Mouse (Mus musculus): ENCODE measurements around the gene Gm42688. TPM values are rescaled to one million over a fixed set of nuclear protein-coding genes. Genes with fewer than 3 reads are reported as not detected.

Gm42688 gene
- polyA plus RNA-seq, 1 experiment from 2014 or later: 1.1 TPM

GRCm38 (mm10) chr6:83136291-83136880, 35.0 kb downstream of the Gm42688 start:
- ATAC-seq: no peak
- Histone ChIP-seq H3K27me3 (replicated peaks; ENCODE audit: control insufficient read depth, insufficient read depth, low read length) (no peaks in the 10 kb centered on the region), H3K4me2 (replicated peaks; ENCODE audit: low read depth) (peak overlapping the region; percentile 87), H3K9ac (ENCODE audit: low read depth, low read length) (peak overlapping the region; percentile 79), H3K36me3 (ENCODE audit: control insufficient read depth, insufficient read depth) (no peaks in the 10 kb centered on the region), H3K27ac (ENCODE audit: low read depth, low read length) (peak overlapping the region; percentile 95), H3K9me3 (ENCODE audit: control insufficient read depth) (no peaks in the 10 kb centered on the region), H3K4me1 (replicated peaks; ENCODE audit: control insufficient read depth, insufficient read depth, low read length) (peaks cover 11% of the 10 kb centered on the region), H3K4me3 (ENCODE audit: low read depth, low read length) (peak overlapping the region; percentile 59)
- WGBS: 25% methylated on average over 5 of the region's 5 CpGs
- TF ChIP-seq CTCF (IDR thresholded peaks at IDR 0.05; ENCODE audit: low read depth): no peak

- TF ChIP-seq CTCF (IDR thresholded peaks at IDR 0.05; ENCODE audit: low read depth): no peak
- 2% methylated on average over 26 of the region's 26 CpGs for WGBS
- peak; percentile 58 for ATAC-seq
- Histone ChIP-seq H3K27ac (ENCODE audit: low read depth, low read length) (peak overlapping the region; percentile 95), H3K9ac (ENCODE audit: low read depth, low read length) (peak overlapping the region; percentile 79), H3K4me1 (replicated peaks; ENCODE audit: control insufficient read depth, insufficient read depth, low read length) (peaks cover 10% of the 10 kb centered on the region), H3K9me3 (ENCODE audit: control insufficient read depth) (no peaks in the 10 kb centered on the region), H3K27me3 (replicated peaks; ENCODE audit: control insufficient read depth, insufficient read depth, low read length) (no peaks in the 10 kb centered on the region), H3K4me3 (ENCODE audit: low read depth, low read length) (peak overlapping the region; percentile 59), H3K36me3 (ENCODE audit: control insufficient read depth, insufficient read depth) (no peaks in the 10 kb centered on the region), H3K4me2 (replicated peaks; ENCODE audit: low read depth) (peak overlapping the region; percentile 87)
Observed at GRCm38 (mm10) chr6:83136881-83137575, 35.6 kb downstream of the Gm42688 start.

- Histone ChIP-seq H3K9ac (ENCODE audit: low read depth, low read length) (peak overlapping the region; percentile 79), H3K27me3 (replicated peaks; ENCODE audit: control insufficient read depth, insufficient read depth, low read length) (no peaks in the 10 kb centered on the region), H3K4me1 (replicated peaks; ENCODE audit: control insufficient read depth, insufficient read depth, low read length) (peaks cover 14% of the 10 kb centered on the region), H3K27ac (ENCODE audit: low read depth, low read length) (peak overlapping the region; percentile 95), H3K9me3 (ENCODE audit: control insufficient read depth) (no peaks in the 10 kb centered on the region), H3K36me3 (ENCODE audit: control insufficient read depth, insufficient read depth) (no peaks in the 10 kb centered on the region), H3K4me2 (replicated peaks; ENCODE audit: low read depth) (peak overlapping the region; percentile 87), H3K4me3 (ENCODE audit: low read depth, low read length) (peak overlapping the region; percentile 59)
- 0% methylated on average over 12 of the region's 12 CpGs for whole genome bisulfite sequencing
- peak; percentile 51 for ATAC-seq
- TF ChIP-seq CTCF (IDR thresholded peaks at IDR 0.05; ENCODE audit: low read depth): peak; percentile 15; the same call in 1 of the 2 replicates
Observed at GRCm38 (mm10) chr6:83137576-83137950, 36.1 kb downstream of the Gm42688 start.

DNA sequence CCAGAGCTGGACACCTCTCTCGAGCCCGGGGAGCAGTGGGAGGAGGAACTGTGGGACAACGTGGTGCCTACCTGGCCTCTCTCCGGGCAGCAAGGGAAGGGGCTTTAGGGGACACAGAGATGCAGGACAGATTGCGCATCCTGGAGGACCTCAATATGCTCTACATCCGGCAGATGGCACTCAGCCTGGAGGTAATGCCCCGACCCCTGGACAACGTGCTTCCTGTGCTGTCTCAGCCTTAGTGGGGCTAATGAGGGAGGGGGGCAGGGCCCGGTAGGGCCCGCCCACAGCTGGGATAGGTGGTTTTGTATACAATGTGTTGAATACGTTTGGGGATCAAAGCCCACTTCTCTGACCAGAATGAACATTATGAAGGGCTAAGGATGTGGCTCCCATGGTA, 36.6 kb downstream of the Gm42688 start:
- no peak for ATAC-seq
- H3K4me2 ChIP-seq (replicated peaks; ENCODE audit: low read depth): peak overlapping the region; percentile 87
- no peaks in the 10 kb centered on the region for H3K27me3 ChIP-seq (replicated peaks; ENCODE audit: control insufficient read depth, insufficient read depth, low read length)
- H3K36me3 ChIP-seq (ENCODE audit: control insufficient read depth, insufficient read depth): no peaks in the 10 kb centered on the region
- H3K27ac ChIP-seq (ENCODE audit: low read depth, low read length): peak overlapping the region; percentile 95
- 6% methylated on average over 11 of the region's 11 CpGs for WGBS
- H3K9me3 ChIP-seq (ENCODE audit: control insufficient read depth): no peaks in the 10 kb centered on the region
- peaks cover 14% of the 10 kb centered on the region for H3K4me1 ChIP-seq (replicated peaks; ENCODE audit: control insufficient read depth, insufficient read depth, low read length)
- TF ChIP-seq CTCF (IDR thresholded peaks at IDR 0.05; ENCODE audit: low read depth): peak; percentile 42
- peak overlapping the region; percentile 59 for H3K4me3 ChIP-seq (ENCODE audit: low read depth, low read length)
- H3K9ac ChIP-seq (ENCODE audit: low read depth, low read length): peak overlapping the region; percentile 79; the same call in 1 of the 2 replicates

DNA sequence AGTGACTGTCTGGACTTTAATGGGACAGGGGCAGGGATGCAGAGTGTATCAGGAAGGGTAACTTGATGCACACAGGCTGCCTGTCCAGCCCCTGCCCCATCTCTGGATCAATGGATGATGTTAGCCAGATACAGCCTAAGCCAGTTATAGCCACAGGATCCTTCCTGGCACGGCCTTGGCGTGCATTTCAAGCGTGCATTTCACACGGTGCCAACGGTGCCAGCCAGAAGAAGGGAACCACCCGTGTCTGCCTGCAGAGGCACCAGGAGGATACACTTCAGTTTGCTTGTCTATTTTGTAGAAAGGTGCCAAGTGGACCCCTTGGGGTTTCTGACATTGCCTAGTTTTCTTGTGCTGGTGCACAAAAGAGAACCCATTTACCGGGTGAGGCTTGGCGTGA, 38.6 kb downstream of the Gm42688 start:
- no peak for TF ChIP-seq CTCF (IDR thresholded peaks at IDR 0.05; ENCODE audit: low read depth)
- Histone ChIP-seq H3K4me3 (ENCODE audit: low read depth, low read length) (no peak overlapping the region), H3K4me1 (replicated peaks; ENCODE audit: control insufficient read depth, insufficient read depth, low read length) (peaks cover 10% of the 10 kb centered on the region), H3K36me3 (ENCODE audit: control insufficient read depth, insufficient read depth) (no peaks in the 10 kb centered on the region), H3K4me2 (replicated peaks; ENCODE audit: low read depth) (no peak overlapping the region), H3K9ac (ENCODE audit: low read depth, low read length) (no peak overlapping the region), H3K27me3 (replicated peaks; ENCODE audit: control insufficient read depth, insufficient read depth, low read length) (no peaks in the 10 kb centered on the region), H3K27ac (ENCODE audit: low read depth, low read length) (no peak overlapping the region), H3K9me3 (ENCODE audit: control insufficient read depth) (no peaks in the 10 kb centered on the region)
- 89% methylated on average over 8 of the region's 8 CpGs for WGBS
- no peak for ATAC-seq

- Histone ChIP-seq H3K4me2 (replicated peaks; ENCODE audit: low read depth) (peak overlapping the region; percentile 52; the same call in 1 of the 2 replicates), H3K27ac (ENCODE audit: low read depth, low read length) (no peak overlapping the region), H3K4me1 (replicated peaks; ENCODE audit: control insufficient read depth, insufficient read depth, low read length) (peaks cover 6% of the 10 kb centered on the region; the same call in 1 of the 2 replicates), H3K9me3 (ENCODE audit: control insufficient read depth) (no peaks in the 10 kb centered on the region), H3K9ac (ENCODE audit: low read depth, low read length) (0 out of 2 replicates have a peak overlapping the region, but pooled peaks have one; percentile 34), H3K36me3 (ENCODE audit: control insufficient read depth, insufficient read depth) (peaks cover 3% of the 10 kb centered on the region; the same call in 1 of the 2 replicates), H3K27me3 (replicated peaks; ENCODE audit: control insufficient read depth, insufficient read depth, low read length) (no peaks in the 10 kb centered on the region), H3K4me3 (ENCODE audit: low read depth, low read length) (no peak overlapping the region)
- 48% methylated on average over 4 of the region's 4 CpGs for WGBS
- TF ChIP-seq CTCF (IDR thresholded peaks at IDR 0.05; ENCODE audit: low read depth): no peak
- no peak for ATAC-seq
Observed at GRCm38 (mm10) chr6:83141636-83142035, 40.2 kb downstream of the Gm42688 start.
